Mouse (Mus musculus) heart, adult 8-10 months (tissue): ENCODE measurements around the gene Sucnr1. TPM values are rescaled to one million over a fixed set of nuclear protein-coding genes. Genes with fewer than 3 reads are reported as not detected.
"Not testable (repeated sequence)": the region's sequence is repeated elsewhere in the genome, so short reads cannot be mapped to it uniquely, and the experiment has no call there.

Experiments
- DNase-seq: peaks from one replicate; pipeline ENCODE4 v3.0.0; 2022; ENCODE audit warnings: low spot score
- total RNA-seq, 4 experiments: library from RNA; stranded (reverse); gene quantifications; 2 replicates each; pipeline ENCODE4 v1.2.4; 2022

Sucnr1 gene
- not detected for total RNA-seq

DNA sequence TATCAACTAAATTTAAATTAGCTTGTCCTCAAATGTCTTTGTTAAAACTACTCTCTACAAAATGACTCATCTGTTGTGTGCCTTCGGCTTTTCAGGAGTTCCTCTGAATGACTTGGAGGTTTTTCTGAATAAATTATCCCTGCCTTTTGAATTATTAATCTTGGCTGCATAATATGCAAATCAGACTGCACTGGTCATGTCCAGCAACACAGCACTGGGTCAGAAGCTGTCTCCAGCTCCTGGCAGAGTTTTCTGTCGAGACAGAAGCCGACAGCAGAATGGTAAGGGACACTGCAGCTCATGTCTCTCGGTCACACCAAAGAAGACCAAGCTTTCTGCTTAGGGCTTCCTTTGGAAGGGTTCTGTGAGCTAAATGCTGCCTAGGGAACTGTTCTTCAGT, at the start of gene Sucnr1:
Gene Sucnr1 (plus strand): TSS at position 222 of the 400 bp plus-strand sequence.
- DNase-seq: no peak

DNA sequence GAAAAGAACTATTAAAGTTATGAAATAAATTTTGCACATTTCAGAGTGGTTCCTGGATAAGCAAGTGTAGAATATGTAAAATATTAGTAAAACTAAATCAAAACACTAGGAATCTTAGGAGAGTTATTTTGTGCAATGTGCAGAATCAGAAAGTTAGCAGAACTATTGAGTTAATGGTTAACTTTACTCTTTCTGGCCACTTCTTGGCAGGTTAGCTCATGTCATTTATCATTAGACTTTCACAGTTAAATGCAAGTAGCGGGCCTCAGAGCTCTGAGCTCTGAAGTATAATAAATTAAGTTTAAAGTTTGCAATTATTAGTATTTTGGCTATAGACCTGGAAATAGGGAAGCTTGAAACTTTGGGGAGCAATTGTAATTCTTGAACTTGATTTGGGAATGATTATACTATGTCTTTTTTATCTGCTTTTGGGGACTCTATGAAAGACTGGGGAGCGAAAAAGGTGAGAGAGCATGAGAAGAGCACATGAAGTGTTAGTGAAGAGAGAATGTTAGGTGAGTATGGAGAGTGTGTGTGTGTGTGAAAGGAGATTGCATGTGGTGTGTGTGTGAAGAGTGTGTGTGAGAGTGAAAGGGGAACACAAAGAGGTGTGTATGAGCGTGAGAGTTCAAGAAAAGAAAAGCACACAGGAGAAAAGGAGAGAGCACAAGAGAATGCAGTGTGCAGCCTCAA, 35.3 kb upstream of the Sucnr1 start:
- no peak for DNase-seq

DNA sequence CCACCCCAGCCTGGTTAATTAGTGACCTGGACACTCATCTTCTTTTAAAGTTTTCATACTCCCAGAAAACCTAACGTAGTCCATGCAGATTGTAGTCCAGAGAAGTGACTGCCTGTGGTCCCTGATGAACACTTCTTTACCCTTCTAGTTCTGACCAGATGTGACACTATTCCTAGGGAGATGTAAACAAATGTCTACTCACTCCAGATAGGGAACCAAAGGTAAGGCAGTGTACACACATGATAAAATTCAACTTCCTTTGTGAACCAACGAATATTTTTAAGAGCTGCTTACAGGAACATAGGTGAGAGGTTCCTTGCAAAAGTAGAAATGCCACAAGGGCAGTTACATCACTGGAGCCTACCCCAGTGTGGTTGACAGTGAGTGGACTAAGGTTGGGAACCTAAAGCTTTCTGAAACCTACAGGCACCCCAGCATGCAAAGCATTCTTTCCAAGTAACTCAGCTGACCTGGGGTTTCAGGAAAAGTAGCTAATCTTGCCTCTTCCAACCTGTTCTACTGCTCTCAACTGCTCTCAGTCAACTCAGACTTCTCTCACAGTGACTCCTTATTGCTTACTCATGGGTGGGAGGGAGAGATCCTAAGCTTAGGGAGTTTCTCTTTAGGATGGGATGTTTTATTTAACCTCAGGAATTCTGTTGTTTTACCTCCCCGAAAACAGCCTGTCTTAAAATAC, 28.3 kb upstream of the Sucnr1 start:
- no peak for DNase-seq

DNA sequence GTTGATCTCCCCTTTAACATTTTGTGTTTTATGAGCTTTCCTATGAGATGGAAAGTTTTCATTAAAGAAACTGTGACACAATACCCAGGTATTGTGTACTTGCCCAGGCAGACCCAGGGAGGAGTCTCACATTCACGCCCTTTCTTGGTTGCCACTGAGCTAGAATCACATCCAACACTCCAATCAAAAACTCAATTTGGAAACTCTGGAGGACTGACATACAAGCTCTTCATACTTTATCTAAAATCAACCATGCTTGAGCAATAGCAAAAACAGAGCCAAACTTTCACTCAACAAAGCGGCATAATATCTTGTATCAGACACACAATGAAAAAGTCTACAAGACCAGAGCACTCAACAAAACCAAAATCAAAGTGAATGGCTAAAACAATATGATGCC, 27.7 kb upstream of the Sucnr1 start:
- no peak for DNase-seq

DNA sequence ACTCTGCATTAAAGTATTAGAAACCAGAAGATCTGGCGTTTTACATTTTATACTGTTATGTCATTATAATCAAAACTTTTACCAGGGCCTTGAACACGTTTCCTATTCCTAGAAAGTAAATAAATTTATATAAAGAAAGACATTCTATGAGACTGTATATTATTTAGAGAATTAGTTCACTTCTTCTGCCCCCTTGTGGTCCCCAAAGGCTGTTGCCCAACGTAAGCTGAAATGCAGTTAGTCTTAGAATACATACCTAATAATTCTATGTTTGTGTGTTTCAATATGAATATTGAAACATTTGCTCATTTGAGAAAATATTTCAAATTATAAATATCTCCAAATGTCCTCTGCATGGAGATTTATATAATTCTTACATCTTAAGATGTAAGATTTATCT, 25.2 kb upstream of the Sucnr1 start:
- DNase-seq: no peak

DNA sequence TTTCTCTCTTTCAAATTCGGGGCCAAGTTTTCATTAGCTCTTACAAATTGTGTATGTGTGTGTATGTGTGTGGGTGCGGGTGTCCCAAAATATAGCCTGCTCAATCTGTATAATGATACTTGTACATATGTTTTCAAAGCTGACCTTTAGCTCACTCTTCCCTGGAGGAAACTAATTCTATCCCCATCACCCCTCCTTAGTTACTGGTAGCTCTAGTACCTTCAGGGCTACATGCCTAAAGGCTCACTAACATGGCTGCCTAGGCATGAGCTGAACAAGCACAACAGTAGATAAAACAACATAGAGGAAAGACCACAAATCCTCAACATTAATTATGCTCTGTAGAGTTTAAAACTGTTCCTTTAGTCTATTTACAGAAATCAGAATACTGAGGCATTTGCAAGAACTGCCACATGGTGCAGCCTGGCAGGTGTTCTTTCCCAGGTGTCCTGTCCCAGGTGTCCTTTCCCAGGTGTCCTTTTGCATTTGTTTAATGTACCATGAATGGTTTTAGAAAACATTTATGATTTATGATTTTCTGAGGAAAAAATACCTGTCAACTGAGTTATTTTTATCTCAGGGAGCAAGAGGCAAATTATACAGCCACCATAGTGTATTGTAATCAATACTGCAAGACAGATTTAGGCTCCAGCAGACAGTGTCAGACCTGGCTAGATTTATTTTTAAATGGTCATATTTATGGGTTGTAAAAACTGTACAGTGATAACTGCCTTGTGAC, 24.4 kb upstream of the Sucnr1 start:
- DNase-seq: no peak

DNA sequence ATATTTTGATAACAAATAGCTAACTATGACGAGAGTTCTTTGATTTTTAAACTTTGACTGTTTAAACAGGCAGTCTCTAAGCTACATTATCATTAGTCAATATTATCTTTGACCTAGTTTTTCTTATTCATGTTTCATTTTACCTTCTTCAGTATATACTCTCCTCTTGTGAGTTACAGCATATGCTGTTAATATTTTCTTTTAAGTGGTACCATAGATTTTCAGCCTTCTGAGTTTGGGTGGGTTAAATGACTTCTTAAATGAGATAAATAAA, 23.9 kb upstream of the Sucnr1 start:
- no peak for DNase-seq

DNA sequence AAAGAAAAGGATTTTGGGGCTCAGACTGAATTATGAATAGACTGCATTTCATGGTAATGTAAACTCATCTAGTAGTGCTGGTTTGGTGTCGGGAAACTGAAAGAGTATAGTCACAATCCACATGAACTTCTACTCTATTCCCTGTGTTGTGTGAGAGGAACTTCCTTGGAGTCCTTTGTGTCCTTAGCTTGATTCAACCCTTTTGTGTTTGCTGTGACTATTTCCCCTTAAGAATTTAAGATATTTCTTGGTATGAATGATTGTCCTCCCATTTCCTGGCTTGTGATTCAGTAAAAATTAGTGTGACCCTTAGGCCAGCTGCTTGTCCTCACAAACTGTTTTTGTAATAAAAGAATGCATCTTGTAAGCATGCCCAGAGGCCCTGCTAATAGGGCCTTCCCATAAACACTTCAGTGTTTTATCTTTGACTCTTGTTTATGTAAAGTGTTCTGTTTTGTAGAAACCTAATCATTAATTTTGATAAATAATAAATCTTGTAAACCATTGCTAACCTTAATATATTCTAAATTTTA, 2.7 kb upstream of the Sucnr1 start:
- peak; percentile 40 for DNase-seq

DNA sequence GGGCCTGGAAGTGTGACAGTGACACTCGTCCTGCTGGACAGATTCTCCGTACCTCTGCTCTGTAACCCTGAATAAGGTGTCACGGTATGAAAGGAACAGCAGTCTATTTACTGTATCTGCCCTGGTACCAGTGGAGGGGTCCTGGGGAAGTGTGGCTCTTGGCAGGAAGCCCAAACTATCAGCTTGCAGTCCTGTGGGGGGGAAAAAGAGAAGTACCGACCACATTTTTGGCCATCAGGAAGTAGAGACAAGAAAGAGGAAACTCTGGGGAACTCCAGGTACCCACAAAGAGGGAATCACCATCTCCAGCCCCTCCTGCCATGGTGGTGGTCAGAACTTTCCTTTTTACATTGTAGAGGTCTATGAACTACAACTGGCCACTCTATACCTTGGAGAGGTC, 1.1 kb upstream of the Sucnr1 start:
- DNase-seq: peak; percentile 21

DNA sequence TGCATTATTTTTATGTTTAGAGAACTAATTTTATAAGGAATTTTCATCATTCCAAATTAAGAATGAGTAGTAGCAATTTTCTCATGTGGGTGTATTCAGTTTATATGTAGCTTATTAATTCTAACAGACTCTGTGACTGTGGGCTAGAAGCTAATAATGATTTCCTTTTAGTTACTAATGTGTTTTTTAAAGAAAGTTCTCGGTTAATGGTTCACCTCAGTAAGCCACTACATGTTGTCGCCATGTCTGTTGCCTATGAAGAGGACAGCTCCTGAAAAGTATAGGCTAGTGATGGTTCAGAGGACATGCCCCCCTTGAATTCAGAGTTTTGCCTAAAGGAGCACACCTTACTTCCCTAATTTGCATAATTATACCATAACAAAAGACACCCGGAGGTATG, 1.1 kb downstream of the Sucnr1 start:
- no peak for DNase-seq

DNA sequence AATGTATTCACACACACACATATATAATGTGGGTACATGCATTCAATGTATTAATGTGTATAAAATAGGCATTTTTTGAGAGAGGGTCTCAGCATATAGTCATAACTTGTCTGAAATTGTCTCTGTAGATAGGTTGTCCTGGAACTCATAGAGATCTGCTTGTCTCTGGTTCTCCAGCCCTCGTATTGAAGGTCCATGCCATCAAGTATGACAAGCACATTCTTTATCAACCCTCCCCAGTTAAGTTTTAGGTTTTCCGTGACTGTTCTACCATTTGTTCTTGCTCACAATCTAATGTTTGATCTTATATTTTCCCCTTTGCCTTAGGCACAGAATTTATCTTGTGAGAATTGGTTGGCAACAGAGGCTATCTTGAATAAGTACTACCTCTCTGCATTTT, 4.1 kb downstream of the Sucnr1 start:
- no peak for DNase-seq

DNA sequence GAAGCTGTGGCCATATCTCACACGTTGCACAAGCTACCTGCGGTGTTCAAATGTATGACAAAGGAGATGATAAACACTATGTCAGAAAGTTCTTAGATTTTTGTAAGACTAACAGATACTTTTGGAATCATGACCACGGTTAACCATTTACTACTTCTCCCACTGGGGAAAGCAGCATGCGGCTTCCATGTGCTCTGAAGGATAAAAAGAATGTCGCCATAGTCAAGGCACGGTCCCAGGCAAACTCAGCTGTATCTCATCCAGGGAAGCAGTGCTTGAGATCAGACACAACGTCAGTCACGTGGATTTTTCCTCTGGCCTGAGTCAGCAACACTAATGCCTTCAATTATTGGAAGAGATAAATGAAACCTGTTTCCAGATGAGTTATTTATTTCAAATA, 9.7 kb downstream of the Sucnr1 start:
- DNase-seq: no peak

DNA sequence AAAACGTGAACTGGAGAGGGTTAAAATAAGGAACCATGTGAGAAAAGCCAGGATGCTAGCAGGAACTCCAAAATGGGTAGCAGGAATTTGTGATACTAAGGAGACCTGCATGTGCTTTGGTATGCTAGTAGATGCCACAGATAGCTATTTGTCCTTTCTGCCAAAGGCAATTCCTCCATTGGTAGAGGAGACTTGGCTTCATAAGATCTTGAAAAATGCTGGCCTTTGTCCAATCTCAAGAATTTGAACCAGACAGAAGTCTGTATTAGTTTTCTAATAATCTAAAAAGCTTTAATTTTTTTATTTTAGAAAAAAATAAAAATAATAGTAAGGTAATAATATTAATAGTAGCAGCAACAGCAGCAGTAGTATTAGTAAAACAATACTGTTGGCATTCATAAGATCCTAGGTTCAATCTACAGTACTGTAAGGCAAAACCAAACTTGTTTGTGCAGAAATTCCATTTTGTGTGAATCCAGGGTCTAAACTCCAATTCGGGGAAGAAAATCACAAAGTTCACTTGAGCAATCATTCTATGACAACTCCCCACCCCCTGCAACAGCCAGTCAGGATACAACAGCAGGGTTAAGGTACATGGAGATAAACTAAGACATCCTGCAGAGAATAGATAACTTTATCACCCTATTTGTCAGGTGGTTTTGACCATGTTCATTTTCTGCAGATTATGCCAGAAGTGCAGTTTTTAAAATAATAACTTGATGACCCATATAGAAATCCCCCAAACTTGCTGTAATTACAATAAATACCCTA, 12.9 kb downstream of the Sucnr1 start:
- DNase-seq: no peak

DNA sequence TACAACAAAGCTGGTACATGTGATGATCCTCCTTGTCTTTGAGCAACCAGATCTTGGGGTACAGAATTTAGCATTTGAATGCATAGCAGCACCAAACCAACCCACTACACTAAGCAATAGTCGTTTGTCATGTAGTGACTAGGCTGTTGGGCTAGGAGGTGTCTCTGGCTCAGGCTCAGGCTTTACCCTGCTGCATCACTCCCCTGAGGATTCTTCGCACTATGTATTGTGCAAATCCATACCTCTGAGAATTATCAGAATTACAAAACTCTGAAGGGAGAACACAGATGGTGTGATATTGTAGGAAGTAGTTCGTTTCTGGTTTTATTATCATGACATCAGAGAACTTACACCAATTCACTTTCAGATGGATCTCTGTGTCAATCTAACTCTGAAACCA, 15.3 kb downstream of the Sucnr1 start:
- DNase-seq: no peak

DNA sequence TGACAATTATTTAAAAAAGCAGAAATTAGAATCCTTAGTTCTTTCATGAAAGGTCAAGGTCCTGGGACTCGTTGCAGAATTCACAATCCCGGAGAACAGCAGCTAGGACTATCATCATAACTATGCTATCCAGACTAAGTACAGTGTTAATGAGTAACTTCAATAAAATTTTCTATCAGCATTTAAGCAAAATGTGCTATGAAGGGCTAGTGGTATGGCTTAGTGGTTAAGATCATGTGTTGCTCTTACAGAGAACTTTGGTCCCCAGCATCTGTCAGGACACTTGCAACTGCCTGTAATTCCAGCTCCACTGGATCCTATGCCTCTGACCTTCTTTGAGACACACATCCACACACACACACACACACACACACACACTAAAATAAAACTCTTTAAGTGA, 15.8 kb downstream of the Sucnr1 start:
- DNase-seq: no peak

DNA sequence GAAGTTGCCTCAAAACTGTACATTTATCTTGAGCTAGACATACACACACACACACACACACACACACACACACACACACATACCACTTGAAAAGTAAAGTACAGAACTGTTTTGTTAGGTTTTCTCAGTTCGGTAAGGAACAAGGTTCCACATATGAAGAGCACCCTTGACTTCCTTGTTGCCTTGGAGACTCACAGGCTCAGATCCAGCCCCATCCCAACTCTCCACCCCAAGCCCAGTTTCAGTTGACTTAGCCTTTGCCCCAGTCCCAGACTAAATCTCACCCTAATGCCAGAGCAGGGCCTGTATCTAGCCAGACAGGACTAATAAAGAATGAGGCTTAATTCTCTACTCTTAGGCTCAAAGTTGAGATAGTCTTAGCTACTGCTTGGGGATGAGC, 16.9 kb downstream of the Sucnr1 start:
- DNase-seq: no peak

DNA sequence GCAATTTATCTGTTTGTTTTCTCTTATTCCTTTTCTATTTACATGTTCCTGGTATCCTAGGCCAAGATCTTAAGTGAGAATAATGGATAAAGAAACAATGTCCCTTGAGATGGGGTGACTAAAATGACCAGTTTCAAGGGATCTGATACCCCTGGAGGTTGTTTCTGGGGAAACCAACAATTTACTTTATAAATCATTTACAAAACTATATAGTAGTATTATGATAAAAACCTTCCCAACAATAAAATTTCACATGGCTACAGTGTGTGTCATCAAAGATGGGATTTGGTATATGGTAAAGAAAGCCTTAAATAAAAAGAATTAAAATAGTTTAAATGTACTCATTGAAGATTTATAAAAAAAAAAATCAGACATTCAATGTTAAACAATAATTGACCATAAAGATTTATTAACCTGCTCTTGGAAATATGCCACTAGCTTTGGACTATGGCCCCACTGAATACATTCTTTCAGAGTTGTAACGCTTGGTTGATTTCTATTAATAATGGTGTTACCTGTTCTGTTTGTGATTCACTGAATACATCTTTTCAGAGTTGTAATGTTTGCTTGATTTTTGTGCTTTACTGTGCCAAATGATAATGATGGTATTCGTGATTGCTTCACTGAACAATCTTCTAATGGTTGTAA, 22.9 kb downstream of the Sucnr1 start:
- DNase-seq: no peak

DNA sequence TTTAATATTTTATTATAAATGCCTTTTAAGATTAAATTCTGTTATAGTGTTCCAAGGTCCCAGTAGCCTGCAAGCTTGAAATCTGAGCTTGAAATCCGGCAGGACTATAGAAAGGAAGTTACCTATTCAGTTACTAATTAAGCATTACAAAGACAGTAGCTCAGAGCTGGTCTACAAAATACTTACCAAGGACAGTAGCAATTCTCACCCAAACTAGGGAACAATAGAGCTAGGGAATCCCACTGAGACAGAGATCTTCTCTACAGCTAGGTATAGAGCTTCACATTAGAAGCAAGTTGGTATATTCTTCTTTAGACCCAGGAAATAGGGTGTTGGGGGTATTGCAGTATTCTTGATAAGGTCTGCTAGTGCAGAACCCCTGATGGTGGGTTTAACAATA, 24.8 kb downstream of the Sucnr1 start:
- DNase-seq: not testable (repeated sequence)

DNA sequence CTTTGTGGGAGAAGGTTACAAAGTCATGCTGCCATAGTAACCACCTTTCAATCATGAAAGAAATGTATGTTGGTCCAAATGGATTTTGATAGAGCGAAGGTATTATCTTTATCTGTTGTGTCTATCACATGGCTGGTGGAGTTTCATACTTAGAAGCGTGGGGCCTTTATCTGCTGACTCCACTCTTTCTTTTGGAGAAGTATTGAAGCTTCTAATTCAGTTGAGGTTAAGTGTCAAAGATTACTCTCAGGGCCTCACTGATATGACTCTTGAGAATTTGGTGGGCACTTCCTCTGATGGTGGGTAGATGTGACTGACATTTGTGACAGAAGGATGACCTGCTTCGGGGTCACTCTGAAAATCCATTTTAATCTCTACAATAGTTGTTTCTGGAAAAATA, 26.1 kb downstream of the Sucnr1 start:
- DNase-seq: no peak

DNA sequence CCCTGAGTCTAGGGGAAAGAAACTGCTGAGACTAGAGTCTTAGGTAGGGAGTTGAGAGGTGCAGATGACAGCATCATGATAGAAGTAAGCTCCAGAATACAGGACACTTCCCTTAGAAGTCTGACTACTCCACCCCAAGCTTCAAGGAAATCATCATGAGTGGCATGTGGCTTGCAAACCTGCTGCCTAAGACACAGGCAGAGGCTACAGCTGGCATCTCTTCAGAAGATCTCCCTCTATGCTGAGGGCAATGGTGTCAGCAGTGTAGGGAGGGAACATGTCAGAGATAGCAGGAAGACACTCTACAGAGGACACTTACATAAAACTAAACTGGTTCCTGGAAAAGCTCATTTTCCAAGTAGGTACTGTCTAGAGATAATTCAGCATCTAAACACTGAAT, 27.1 kb downstream of the Sucnr1 start:
- DNase-seq: no peak

DNA sequence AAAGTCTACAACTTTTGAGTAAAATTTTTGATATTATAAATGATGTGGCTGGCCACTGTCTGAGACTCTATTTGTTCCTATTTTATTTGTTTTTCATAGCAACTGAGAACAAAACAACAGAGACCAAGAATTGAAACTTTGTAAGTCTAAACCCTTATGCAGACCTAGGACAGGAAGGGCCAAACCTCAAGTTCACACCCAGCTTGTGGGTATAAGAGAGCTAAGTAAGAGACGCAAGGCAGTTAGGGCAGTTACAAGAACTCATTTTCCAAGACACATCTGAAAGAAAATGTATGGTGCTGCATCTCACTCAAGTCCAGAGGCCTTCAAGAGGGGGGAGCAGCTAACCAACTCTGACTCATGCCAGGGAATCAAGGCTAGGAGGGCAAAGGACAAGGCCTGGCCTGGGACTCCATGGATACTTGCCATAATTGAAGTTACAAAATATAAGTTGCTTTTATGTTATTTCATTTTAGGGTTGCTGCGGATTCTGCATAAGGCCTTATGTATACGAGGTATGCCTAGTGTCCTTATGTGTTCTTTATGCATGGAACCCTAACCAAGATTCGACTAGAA, 29.6 kb downstream of the Sucnr1 start:
- no peak for DNase-seq
